8 mouse cellular contexts compared by ENCODE assay signal in the genomic region with DNA sequence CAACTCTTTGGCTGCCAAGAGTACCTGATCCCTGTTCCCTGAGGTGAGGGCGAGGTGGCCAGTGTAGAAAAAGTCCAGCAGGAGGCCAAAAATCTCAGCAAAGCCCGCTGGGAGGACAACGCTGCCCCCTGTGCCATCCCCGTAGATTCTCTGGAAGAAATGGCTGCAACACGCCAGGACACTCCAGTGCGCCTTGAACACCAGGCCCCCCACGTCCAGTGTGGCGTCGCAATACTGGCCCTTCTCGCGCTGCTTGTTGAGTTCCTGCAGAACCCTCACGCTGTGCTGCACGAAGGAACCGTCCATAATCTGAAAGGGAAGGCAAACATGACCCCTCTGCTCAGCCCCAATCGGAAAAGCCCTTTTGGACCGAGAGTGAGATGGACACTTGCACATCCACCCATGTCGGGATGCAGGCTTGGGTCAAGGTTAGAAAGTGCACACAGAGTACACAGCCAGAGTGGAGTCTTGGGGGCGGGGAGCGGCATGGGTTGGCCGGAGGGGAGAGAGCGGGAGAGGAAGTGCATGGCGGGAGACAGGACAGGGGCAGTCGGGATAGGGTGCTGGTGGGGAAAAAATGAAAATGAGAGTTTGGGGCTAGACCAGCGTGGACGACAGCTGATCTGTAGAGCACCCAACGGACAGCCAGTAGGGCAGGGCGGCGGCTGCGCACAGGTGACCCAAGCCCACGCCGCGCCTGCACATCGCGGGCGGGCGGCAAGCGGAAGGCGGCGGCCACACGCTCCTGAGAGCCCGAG. TPM values are rescaled to one million over a fixed set of nuclear protein-coding genes. Genes with fewer than 3 reads are reported as not detected.
DNase-seq lines count a peak whose midpoint lies in the region; ATAC-seq and TF ChIP-seq lines count a peak whose summit lies in the region.

No protein-coding gene starts in this region.

- 3% methylated on average over 40 of the region's 41 CpGs for WGBS in kidney, embryonic 15.5 days
- 2% methylated on average over 41 of the region's 41 CpGs for WGBS in forebrain, postnatal 0 days
- WGBS in limb, embryonic 13.5 days: 3% methylated on average over 41 of the region's 41 CpGs
- 3% methylated on average over 41 of the region's 41 CpGs for WGBS in midbrain, embryonic 12.5 days

- H3K27ac ChIP-seq in kidney, embryonic 15.5 days: peak overlapping the region; percentile 85
- peak overlapping the region; percentile 62; the same call in 1 of the 2 replicates for H3K27ac ChIP-seq in forebrain, postnatal 0 days (ENCODE audit: low read depth, low read length)
- H3K27ac ChIP-seq in limb, embryonic 13.5 days: peak overlapping the region; percentile 44; the same call in 1 of the 2 replicates
- peak overlapping the region; percentile 52; the same call in 1 of the 2 replicates for H3K27ac ChIP-seq in midbrain, embryonic 12.5 days (replicated peaks)

- peak overlapping the region; percentile 76 for H3K4me3 ChIP-seq in kidney, embryonic 15.5 days (replicated peaks)
- H3K4me3 ChIP-seq in forebrain, postnatal 0 days (ENCODE audit: low read depth, low read length): peak overlapping the region; percentile 61
- peak overlapping the region; percentile 81 for H3K4me3 ChIP-seq in limb, embryonic 13.5 days
- peak overlapping the region; percentile 65 for H3K4me3 ChIP-seq in midbrain, embryonic 12.5 days

- H3K9me3 ChIP-seq in kidney, embryonic 15.5 days (replicated peaks): no peaks in the 10 kb centered on the region
- no peaks in the 10 kb centered on the region for H3K9me3 ChIP-seq in forebrain, postnatal 0 days (ENCODE audit: low read length)
- H3K9me3 ChIP-seq in limb, embryonic 13.5 days: no peaks in the 10 kb centered on the region
- H3K9me3 ChIP-seq in midbrain, embryonic 12.5 days: no peaks in the 10 kb centered on the region

- H3K27me3 ChIP-seq in kidney, embryonic 15.5 days: no peaks in the 10 kb centered on the region
- no peaks in the 10 kb centered on the region for H3K27me3 ChIP-seq in forebrain, postnatal 0 days (ENCODE audit: insufficient read depth, low read length)
- peaks cover 3% of the 10 kb centered on the region; the same call in 1 of the 2 replicates for H3K27me3 ChIP-seq in limb, embryonic 13.5 days
- peaks cover 4% of the 10 kb centered on the region for H3K27me3 ChIP-seq in midbrain, embryonic 12.5 days

- H3K4me1 ChIP-seq in kidney, embryonic 15.5 days: peaks cover 55% of the 10 kb centered on the region
- peaks cover 34% of the 10 kb centered on the region for H3K4me1 ChIP-seq in forebrain, postnatal 0 days (ENCODE audit: insufficient read depth)
- peaks cover 42% of the 10 kb centered on the region for H3K4me1 ChIP-seq in limb, embryonic 13.5 days
- peaks cover 46% of the 10 kb centered on the region for H3K4me1 ChIP-seq in midbrain, embryonic 12.5 days

- ATAC-seq in kidney, embryonic 15.5 days (replicated peaks; ENCODE audit: low FRiP score): peak; percentile 67
- ATAC-seq in forebrain, postnatal 0 days: peak; percentile 48
- ATAC-seq in limb, embryonic 13.5 days (ENCODE audit: low FRiP score, low read depth): peak; percentile 29
- ATAC-seq in midbrain, embryonic 12.5 days (ENCODE audit: low FRiP score, low read depth): peak; percentile 66

- peaks cover 40% of the 10 kb centered on the region for H3K36me3 ChIP-seq in kidney, embryonic 15.5 days
- H3K36me3 ChIP-seq in forebrain, postnatal 0 days (ENCODE audit: insufficient read depth): peaks cover 20% of the 10 kb centered on the region
- H3K36me3 ChIP-seq in limb, embryonic 13.5 days: peaks cover 36% of the 10 kb centered on the region
- H3K36me3 ChIP-seq in midbrain, embryonic 12.5 days: peaks cover 31% of the 10 kb centered on the region

- no peak for DNase-seq in kidney, adult 11 months
- peak; percentile 47 to 70 for DNase-seq in adrenal gland, postnatal 36 days
- no peak for DNase-seq in forebrain, postnatal 0 days
- DNase-seq in right cerebral cortex, postnatal 4 days: no peak
- no peak for DNase-seq in urinary bladder, postnatal 25 days (ENCODE audit: low spot score)

- peak overlapping the region; percentile 89 for H3K4me2 ChIP-seq in kidney, embryonic 15.5 days
- peak overlapping the region; percentile 97 for H3K4me2 ChIP-seq in forebrain, postnatal 0 days (ENCODE audit: low read depth)
- H3K4me2 ChIP-seq in limb, embryonic 13.5 days (replicated peaks): peak overlapping the region; percentile 98
- peak overlapping the region; percentile 97 for H3K4me2 ChIP-seq in midbrain, embryonic 12.5 days (replicated peaks)

- H3K9ac ChIP-seq in kidney, embryonic 15.5 days: peak overlapping the region; percentile 80
- peak overlapping the region; percentile 66 for H3K9ac ChIP-seq in forebrain, postnatal 0 days
- peak overlapping the region; percentile 84 for H3K9ac ChIP-seq in limb, embryonic 13.5 days
- peak overlapping the region; percentile 70 for H3K9ac ChIP-seq in midbrain, embryonic 12.5 days (replicated peaks)

- TF ChIP-seq CTCF in forebrain, postnatal 0 days (IDR thresholded peaks at IDR 0.05; ENCODE audit: low read depth): peak; percentile 7; the same call in 1 of the 2 replicates

RNA-seq across cellular contexts. Expression of a gene that starts 0.5 kb away (rescaled TPM):
- 17.7 and 23.8 TPM in 2 replicates for polyA plus RNA-seq in kidney, embryonic 15.5 days (2015; fragmentation: Nextera tagmentation; extraction: Ambion mirVana)
- 1 to 10 TPM; 8.6 to 9.7 TPM for total RNA-seq in adrenal gland, postnatal 36 days (2021)
- total RNA-seq in forebrain, postnatal 0 days (2014; rRNA removed): 10.5 and 10.9 TPM in 2 replicates
- 13.5 and 14.2 TPM in 2 replicates for polyA plus RNA-seq in forebrain, postnatal 0 days (2015; fragmentation: Nextera tagmentation; extraction: Ambion mirVana)
- polyA plus RNA-seq in limb, embryonic 13.5 days (2015; fragmentation: Nextera tagmentation; extraction: Ambion mirVana): 20.7 and 21.4 TPM in 2 replicates
- polyA plus RNA-seq in midbrain, embryonic 12.5 days (2016; fragmentation: Nextera tagmentation; extraction: Ambion mirVana): 20.8 and 23.4 TPM in 2 replicates

RNA-seq across cellular contexts. Expression of a gene that starts 11.4 kb away (rescaled TPM):
- 0.45 and 0.86 TPM in 2 replicates for polyA plus RNA-seq in kidney, embryonic 15.5 days (2015; fragmentation: Nextera tagmentation; extraction: Ambion mirVana)
- not detected for total RNA-seq in adrenal gland, postnatal 36 days (2021)
- total RNA-seq in forebrain, postnatal 0 days (2014; rRNA removed): 0.54 and 1.00 TPM in 2 replicates
- polyA plus RNA-seq in forebrain, postnatal 0 days (2015; fragmentation: Nextera tagmentation; extraction: Ambion mirVana): 1.1 and 1.5 TPM in 2 replicates
- 1.3 TPM in 2 replicates for polyA plus RNA-seq in limb, embryonic 13.5 days (2015; fragmentation: Nextera tagmentation; extraction: Ambion mirVana)
- polyA plus RNA-seq in midbrain, embryonic 12.5 days (2016; fragmentation: Nextera tagmentation; extraction: Ambion mirVana): 0.59 and 1.3 TPM in 2 replicates

RNA-seq across cellular contexts. Expression of a gene that starts 12.2 kb away (rescaled TPM):
- polyA plus RNA-seq in kidney, embryonic 15.5 days (2015; fragmentation: Nextera tagmentation; extraction: Ambion mirVana): 33.5 and 36.8 TPM in 2 replicates
- total RNA-seq in adrenal gland, postnatal 36 days (2021): 10 to 100 TPM; 24.8 to 27.3 TPM
- 26.9 and 31.8 TPM in 2 replicates for total RNA-seq in forebrain, postnatal 0 days (2014; rRNA removed)
- 14.9 and 20.1 TPM in 2 replicates for polyA plus RNA-seq in forebrain, postnatal 0 days (2015; fragmentation: Nextera tagmentation; extraction: Ambion mirVana)
- polyA plus RNA-seq in limb, embryonic 13.5 days (2015; fragmentation: Nextera tagmentation; extraction: Ambion mirVana): 33.7 and 34.4 TPM in 2 replicates
- polyA plus RNA-seq in midbrain, embryonic 12.5 days (2016; fragmentation: Nextera tagmentation; extraction: Ambion mirVana): 35.4 and 36.9 TPM in 2 replicates

RNA-seq across cellular contexts. Expression of a gene that starts 18.3 kb away (rescaled TPM):
- polyA plus RNA-seq in kidney, embryonic 15.5 days (2015; fragmentation: Nextera tagmentation; extraction: Ambion mirVana): 11.7 and 12.5 TPM in 2 replicates
- 10 to 100 TPM; 21.7 to 29.7 TPM for total RNA-seq in adrenal gland, postnatal 36 days (2021)
- total RNA-seq in forebrain, postnatal 0 days (2014; rRNA removed): 5.0 and 8.1 TPM in 2 replicates
- 2.6 and 3.4 TPM in 2 replicates for polyA plus RNA-seq in forebrain, postnatal 0 days (2015; fragmentation: Nextera tagmentation; extraction: Ambion mirVana)
- polyA plus RNA-seq in limb, embryonic 13.5 days (2015; fragmentation: Nextera tagmentation; extraction: Ambion mirVana): 14.3 and 14.7 TPM in 2 replicates
- polyA plus RNA-seq in midbrain, embryonic 12.5 days (2016; fragmentation: Nextera tagmentation; extraction: Ambion mirVana): 4.7 and 5.4 TPM in 2 replicates

RNA-seq across cellular contexts. Expression of a gene that starts 30.9 kb away (rescaled TPM):
- 31.2 and 32.1 TPM in 2 replicates for polyA plus RNA-seq in kidney, embryonic 15.5 days (2015; fragmentation: Nextera tagmentation; extraction: Ambion mirVana)
- total RNA-seq in adrenal gland, postnatal 36 days (2021): 10 to 100 TPM; 17.2 to 17.7 TPM
- total RNA-seq in forebrain, postnatal 0 days (2014; rRNA removed): 15.7 and 17.1 TPM in 2 replicates
- 11.0 and 17.2 TPM in 2 replicates for polyA plus RNA-seq in forebrain, postnatal 0 days (2015; fragmentation: Nextera tagmentation; extraction: Ambion mirVana)
- 39.2 and 40.8 TPM in 2 replicates for polyA plus RNA-seq in limb, embryonic 13.5 days (2015; fragmentation: Nextera tagmentation; extraction: Ambion mirVana)
- 25.8 and 28.9 TPM in 2 replicates for polyA plus RNA-seq in midbrain, embryonic 12.5 days (2016; fragmentation: Nextera tagmentation; extraction: Ambion mirVana)

Comparison
In these comparisons a context has a peak if more than half of its experiments do, and no peak if none do; other contexts are left out.
1. DNase-seq: peak in adrenal gland, postnatal 36 days (2 of 2); none in kidney, adult 11 months (single experiment), forebrain, postnatal 0 days (single experiment), right cerebral cortex, postnatal 4 days (single experiment) and urinary bladder, postnatal 25 days (single experiment).
2. Peak in every context shown above with its lines, with median percentiles within 50 percentile points of each other: ATAC-seq, H3K27ac ChIP-seq, H3K4me2 ChIP-seq, H3K4me3 ChIP-seq and H3K9ac ChIP-seq.